Mouse (Mus musculus): ENCODE data around the gene Cd300ld4.
"Not testable (repeated sequence)": the region's sequence is repeated elsewhere in the genome, so short reads cannot be mapped to it uniquely, and the experiment has no call there.

Gene Cd300ld4

GRCm38 (mm10) chr11:115026912-115027311 is at the start of gene Cd300ld4:
TSS of gene Cd300ld4 (minus strand) at chr11:115027012.
- not testable (repeated sequence) for DNase-seq

- no peak for DNase-seq
Observed at GRCm38 (mm10) chr11:115075859-115076258, 49.0 kb upstream of the Cd300ld4 start.

GRCm38 (mm10) chr11:115075407-115075806 is 48.6 kb upstream of the Cd300ld4 start:
- DNase-seq: no peak

GRCm38 (mm10) chr11:115073002-115073401 is 46.2 kb upstream of the Cd300ld4 start:
- no peak for DNase-seq

GRCm38 (mm10) chr11:115071631-115072294 is 45.0 kb upstream of the Cd300ld4 start:
- peak; percentile 65 for DNase-seq

GRCm38 (mm10) chr11:115071015-115071551 is 44.3 kb upstream of the Cd300ld4 start:
- no peak for DNase-seq

- no peak for DNase-seq
Observed at GRCm38 (mm10) chr11:115066768-115067167, 40.0 kb upstream of the Cd300ld4 start.

- DNase-seq: no peak
Observed at GRCm38 (mm10) chr11:115062077-115062476, 35.3 kb upstream of the Cd300ld4 start, which contains the start of gene Cd300e. TSS of gene Cd300e (minus strand) at chr11:115062177.

- DNase-seq: no peak
Observed at GRCm38 (mm10) chr11:115059797-115060196, 33.0 kb upstream of the Cd300ld4 start.

- DNase-seq: no peak
Observed at GRCm38 (mm10) chr11:115058701-115059100, 31.9 kb upstream of the Cd300ld4 start.

- DNase-seq: no peak
Observed at GRCm38 (mm10) chr11:115054537-115054936, 27.7 kb upstream of the Cd300ld4 start.

GRCm38 (mm10) chr11:115052991-115053390 is 26.2 kb upstream of the Cd300ld4 start:
- DNase-seq: no peak

GRCm38 (mm10) chr11:115052206-115052605 is 25.4 kb upstream of the Cd300ld4 start:
- DNase-seq: peak; percentile 80

- no peak for DNase-seq
Observed at GRCm38 (mm10) chr11:115049282-115049895, 22.6 kb upstream of the Cd300ld4 start.

- DNase-seq: no peak
Observed at GRCm38 (mm10) chr11:115048259-115048658, 21.4 kb upstream of the Cd300ld4 start, which contains the start of gene Cd300ld3. TSS of gene Cd300ld3 (minus strand) at chr11:115048409.

GRCm38 (mm10) chr11:115037669-115038068 is 10.9 kb upstream of the Cd300ld4 start, which contains the start of gene Cd300ld5:
TSS of gene Cd300ld5 (minus strand) at chr11:115037769.
- not testable (repeated sequence) for DNase-seq

- not testable (repeated sequence) for DNase-seq
Observed at GRCm38 (mm10) chr11:115016093-115016492, 10.7 kb downstream of the Cd300ld4 start, which contains the start of gene Cd300ld2. TSS of gene Cd300ld2 (minus strand) at chr11:115016193.

- no peak for DNase-seq
Observed at GRCm38 (mm10) chr11:115004070-115004469, 22.7 kb downstream of the Cd300ld4 start.

GRCm38 (mm10) chr11:115001474-115002040 is 25.3 kb downstream of the Cd300ld4 start, which contains the start of gene Cd300c2:
TSS of gene Cd300c2 (minus strand) at chr11:115001880.
- no peak for DNase-seq

- no peak for DNase-seq
Observed at GRCm38 (mm10) chr11:114989793-114990192, 37.0 kb downstream of the Cd300ld4 start, which contains the start of gene Cd300ld. TSS of gene Cd300ld (minus strand) at chr11:114989922.

- no peak for DNase-seq
Observed at GRCm38 (mm10) chr11:114981866-114982265, 44.9 kb downstream of the Cd300ld4 start.

GRCm38 (mm10) chr11:114972726-114973125 is 54.1 kb downstream of the Cd300ld4 start:
- no peak for DNase-seq
